Mouse (Mus musculus) thymus, postnatal 0 days (tissue): ENCODE data around the gene Spata7. TPM values are rescaled to one million over a fixed set of nuclear protein-coding genes. Genes with fewer than 3 reads are reported as not detected.
A peak's percentile ranks its signal among the peaks of the same experiment; 100 is the strongest.

Experiments used
- DNase-seq: peaks from one replicate; pipeline ENCODE4 v3.0.0-alpha.2; 2015; ENCODE audit warnings: low spot score
- polyA plus RNA-seq: library from polyadenylated mRNA; unstranded; fragments of >200 nt; fragmentation: Nextera tagmentation; extraction: Ambion mirVana; gene quantifications from 2 replicates; pipeline ENCODE4 v1.2.1, GENCODE M21; 2015

Spata7 gene
- polyA plus RNA-seq, 1 experiment from 2014 or later, result 5.6 TPM

DNA sequence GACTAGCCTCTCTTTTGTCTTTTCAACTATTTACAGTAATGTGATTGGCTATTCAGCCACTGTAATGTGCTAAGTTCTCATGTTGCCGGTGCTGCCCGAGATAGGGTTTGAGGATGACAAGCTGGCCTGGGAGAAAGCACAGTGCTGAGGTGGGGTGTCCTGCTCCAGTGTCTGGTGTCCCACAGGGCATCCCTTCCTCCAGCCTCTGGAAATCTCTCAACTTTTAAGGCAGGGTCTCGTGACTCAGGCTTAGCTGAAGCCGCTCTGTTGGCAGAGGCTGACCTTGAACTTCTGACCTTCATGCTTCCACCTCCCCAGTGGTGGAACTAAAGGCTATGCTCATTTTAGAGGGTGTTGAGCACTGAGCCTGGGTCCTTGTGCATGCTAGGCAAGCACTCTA, 42.5 kb downstream of the Spata7 start:
- no peak for DNase-seq

DNA sequence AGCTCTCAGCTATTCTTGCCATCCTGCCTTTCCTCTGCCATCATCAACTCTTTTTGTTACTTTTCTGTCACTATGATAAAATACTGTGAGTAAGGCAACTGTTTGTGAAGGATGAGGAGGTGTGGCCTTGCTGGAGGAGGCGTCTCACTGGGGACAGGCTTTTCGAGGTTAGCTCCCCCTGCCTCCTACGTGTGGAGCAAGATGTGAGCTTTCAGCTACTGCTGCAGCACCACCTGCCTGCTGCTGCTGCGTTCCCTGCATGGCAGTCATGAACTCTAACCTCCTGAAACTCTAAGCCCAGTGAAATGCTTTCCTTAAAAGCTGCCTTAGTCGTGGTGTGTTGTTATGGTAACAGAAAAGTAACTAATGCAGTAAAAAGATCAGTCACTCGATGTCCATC, 45.9 kb downstream of the Spata7 start:
- no peak for DNase-seq

DNA sequence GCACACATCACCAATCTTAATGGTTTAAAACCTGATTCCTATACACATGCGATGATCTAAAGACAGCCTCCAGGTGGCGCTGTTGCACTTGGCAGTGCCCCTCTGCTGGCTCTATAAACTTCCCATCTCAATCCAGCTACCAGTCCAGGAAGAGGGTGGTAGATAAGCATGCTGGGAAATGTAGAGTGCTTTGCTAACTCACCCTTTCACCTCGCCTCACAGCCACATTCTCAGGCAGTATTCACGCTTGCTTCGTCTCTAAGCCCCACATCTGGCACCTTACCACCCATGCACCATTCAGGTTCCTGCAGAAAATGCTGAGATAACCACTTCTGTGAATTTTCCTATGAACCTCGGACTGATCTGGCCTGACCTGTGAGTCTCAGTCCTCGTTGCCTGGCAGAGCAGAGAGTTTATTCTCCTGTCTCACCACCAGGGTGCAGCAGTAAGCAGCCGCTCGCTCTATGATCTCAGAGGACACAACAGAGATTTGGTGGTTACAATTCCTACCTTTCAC, 46.7 kb downstream of the Spata7 start:
- peak; percentile 86 for DNase-seq

DNA sequence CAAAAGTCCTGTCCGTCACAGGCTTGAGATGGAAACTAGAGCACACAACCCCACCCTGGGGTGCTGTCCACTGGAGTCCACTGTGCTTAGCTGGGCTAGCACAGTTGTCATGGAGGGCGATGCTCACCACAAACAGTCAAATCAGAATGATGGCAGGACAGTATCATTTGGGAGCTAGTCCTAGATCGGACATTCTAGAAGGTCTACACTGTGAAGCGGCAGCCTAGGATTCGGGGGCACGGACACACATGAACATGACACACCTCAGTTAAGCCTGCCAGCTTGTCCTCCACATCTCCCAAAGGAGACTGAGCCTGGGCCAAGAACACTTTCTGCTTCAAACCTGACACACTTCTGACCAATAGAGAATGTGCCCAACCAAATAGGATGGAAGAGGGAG, 48.9 kb downstream of the Spata7 start:
- DNase-seq, result no peak

DNA sequence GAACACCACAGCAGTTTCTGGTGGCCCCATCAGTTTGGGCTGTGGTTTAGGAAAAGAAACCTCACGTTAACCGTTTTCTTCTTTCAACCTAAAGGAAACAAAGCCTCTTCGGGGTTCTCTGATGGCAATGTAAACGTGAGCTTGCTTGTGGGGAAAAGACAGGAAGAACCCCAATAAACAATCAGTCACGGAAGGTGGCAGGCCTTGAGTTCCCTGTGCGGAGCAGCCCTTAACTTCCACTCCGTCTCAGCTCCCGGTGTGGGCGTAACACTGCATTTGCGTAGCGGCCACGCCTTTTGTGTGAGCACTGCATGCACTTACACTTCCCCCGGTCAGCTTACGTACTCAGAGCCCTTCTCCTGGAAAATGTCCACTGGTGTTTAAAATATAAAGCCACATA, 49.4 kb downstream of the Spata7 start:
- DNase-seq, result peak; percentile 71

DNA sequence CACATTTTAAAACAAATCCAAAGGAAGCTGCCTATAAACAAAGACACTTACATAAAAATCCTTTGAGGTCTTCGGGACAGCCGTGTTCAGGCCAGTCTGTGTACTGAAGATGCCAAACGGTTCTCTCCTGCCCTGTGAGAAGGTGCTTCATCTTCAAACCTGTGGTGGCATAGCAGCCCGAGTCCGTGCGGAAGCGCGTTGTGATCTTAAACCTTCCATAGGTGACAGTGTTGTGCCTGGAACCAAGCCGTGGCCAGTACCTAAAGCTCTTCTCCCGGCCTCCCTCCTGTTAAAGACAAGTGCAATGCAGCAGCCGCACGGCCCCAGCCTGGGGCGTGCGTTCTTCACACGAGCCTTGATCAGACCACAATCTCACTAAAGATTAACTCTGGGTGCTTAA, 51.9 kb downstream of the Spata7 start:
- no peak for DNase-seq

DNA sequence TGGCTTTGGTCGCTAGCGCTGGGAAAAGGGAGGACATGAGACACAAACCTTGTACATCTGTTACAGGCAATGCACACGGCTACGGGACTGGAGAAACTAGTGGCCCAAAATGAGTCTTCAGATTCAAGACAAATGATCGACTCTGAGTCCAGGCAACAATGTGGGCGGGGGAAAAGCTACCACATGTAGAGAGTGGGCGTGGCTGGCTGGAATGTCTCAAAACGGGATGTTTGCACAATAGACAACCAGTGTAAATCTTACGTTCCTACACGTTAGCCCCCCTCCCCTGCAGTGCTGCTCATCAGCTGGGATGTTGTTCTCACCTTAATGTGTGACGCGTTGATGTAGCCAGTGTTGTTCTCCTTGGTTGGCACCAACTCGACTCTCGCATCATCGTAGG, 54.2 kb downstream of the Spata7 start:
- DNase-seq, result no peak

DNA sequence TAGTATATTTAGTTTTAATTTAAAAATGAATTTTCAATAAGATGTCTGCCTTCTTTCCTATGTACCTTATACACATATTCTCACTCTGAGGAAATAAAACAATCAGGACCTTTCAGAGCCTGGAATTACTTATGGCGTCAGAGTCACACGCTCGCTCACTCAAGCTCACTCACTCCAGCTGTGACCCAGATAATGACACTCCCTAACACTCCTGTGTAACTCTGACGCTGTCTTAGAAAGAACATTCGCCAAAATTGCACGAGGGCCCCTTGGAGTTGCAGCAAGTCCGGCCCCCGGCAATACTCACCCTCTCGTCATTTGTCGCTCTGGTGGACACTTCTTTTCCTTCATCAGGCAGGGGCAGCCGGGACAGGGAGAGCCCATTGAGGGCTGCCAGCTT, 55.2 kb downstream of the Spata7 start:
- peak; percentile 41 for DNase-seq

DNA sequence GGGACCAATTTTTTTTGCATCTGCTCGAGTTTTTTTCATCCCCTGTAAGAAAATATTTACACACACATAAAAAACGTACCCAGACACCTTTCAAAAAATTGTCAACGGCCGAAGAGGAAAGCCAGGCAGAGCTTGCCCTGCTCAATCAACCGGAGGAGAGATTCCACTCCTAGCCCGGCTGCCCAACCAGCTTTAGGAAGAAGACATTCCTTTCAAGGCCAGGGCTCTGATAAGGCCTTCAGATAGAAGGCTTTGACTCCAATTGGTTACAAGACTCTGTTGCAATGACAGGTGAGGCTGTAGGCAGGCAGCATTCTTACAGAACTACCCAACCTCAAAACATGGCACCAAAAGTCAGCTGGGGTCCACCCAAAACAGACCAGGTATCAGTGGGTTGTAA, 55.6 kb downstream of the Spata7 start:
- no peak for DNase-seq

DNA sequence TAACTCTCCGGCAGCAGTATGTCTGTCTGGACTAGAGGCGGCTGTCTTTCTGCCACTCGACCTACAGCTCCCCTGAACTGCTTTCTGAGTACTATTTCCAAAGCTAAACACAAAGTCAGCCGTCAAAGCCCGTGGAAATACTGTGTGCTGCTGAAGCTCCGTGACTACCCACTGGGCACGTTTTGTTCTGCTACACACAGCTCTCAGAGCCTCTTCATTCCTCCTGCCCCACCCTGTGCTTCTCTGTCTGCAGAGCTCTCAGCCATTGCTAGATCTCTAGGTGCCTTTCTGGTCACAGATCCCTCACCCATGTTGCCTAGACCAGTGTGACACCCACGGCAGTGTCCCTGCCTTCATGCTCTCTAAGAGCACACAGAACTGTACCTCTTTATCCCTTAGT, 62.3 kb downstream of the Spata7 start:
- no peak for DNase-seq

DNA sequence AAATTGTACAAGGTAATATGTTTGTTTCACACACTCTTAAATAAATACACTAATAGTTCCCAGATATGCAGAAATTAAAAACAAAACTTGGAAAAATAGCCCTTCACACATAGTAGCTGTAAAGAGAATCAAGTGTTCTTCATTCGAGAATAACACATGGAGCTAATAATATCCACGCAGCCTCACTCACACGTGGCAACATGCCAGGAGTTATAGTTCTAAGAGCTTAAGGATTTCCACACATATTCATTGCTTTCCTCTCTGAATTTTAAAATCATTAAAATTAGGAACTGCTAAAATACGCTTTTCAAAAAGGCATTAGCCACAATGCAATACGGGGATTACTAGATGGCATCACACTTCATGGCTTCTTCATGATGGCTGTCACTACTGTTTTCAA, 69.2 kb downstream of the Spata7 start:
- no peak for DNase-seq

DNA sequence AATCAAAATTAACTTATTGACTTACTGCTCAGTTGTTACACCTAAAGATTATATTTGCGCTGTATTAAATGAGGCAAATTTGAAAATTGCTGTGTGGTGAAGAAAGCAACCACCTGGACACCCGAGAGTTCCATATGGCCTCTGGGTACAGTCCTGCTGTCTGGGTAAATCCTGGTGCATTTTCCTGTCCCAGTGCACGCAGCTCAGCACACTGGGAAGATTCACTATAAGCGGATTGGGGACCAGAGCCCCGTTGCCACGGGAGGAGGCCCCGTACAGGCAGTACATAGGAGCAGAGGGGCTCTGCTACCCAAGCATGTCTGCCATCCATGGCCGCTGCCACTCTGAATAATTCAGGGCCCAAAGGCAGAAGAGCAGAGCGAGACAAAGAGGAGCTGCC, 73.6 kb downstream of the Spata7 start:
- no peak for DNase-seq

DNA sequence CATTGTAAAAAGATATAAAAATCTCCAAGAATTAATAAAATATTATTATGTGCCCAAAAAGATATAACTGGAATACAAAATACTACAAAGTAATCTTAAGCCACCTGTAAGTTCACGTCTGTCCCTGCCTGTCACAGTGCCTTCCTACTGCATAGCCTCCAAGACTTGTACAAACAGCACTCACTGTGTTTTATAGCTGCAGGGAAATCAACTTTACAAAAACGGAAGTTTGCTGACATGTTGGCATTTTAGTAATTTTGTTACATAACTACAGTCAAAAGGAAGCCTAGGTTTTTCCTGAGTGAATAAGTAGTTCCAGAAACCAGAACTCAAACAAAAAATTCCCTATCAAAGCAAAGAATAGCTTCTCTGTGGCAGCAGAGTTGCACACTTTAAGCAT, 75.6 kb downstream of the Spata7 start:
- no peak for DNase-seq

DNA sequence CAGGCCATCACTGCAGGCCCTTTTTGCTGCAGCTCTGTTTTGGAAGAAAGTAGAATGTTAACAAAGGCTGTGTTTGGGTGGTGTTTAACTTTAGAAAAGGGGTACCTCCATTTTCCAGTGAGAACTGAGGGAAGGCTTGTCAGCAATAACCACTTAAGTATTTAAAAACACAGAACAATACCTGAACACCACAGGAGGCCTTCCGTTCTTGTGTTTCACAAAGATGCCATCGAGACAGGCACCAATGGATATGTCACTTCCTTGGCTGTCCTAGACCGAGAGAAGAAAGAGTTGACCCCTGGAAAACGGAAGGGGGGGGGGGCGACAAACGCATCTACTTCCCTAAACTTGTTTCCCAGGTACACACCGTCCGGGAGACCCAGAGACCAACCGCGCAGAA, 76.0 kb downstream of the Spata7 start:
- DNase-seq, result no peak

DNA sequence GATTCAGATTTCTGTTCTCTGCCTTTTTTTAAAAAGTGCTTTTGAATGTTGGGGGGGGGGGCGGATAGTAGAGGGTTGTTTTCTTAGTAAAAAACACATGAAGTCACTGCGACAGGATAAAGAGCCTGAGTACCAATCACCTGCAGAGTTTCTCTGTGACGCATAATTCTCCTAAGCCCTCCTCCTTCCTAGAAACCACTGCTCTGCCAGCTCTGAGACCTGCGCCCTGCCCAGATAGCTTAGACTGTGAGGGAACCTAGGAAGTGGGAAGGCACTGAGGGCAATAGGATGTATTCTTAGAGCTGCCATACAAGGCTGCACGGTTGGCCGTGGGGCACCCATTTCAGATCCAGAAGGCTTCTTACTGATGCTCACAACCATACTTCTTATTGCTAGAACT, 84.9 kb downstream of the Spata7 start:
- DNase-seq, result no peak

DNA sequence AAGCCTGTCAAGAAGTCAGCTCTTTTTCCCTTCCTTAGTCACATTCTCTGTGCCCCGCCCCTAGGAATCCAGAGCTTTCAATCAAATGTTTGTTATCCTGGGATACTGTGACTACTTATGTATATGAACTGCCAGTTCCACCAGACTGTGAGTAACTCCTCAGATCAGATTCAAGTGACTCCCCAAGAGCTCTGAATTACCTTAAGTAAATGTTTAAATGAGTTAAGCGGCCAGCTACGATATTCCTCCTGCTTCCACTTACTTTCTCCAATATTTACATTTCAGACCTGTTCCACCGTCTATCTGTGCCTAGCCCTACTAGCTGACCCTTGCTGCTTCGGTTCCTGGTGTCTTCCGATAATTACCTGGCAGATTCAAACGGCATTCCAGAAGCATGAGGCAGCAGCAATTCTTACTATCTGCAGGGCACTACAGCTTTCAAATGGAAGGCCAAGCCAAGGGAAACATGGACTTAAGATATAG, 85.7 kb downstream of the Spata7 start:
- no peak for DNase-seq

DNA sequence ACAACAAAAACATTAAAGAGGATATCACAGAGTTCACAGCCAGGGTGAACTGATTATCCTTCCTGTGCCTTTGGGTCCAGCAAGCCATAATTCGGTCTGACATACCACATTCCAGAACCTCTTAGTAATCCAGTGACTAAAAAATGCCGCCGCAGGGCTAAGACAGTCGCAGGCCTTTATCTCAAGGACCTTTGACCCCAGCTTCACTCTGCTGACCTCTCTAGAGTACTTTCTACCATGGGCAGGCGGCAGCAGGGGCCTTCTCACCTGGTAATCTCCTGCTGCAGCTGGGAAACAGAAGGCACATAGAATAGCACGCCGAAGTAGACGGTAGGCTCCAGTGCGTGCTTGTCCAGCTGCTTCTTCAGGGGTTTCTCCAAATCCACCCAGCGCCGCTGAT, 86.8 kb downstream of the Spata7 start:
- no peak for DNase-seq

DNA sequence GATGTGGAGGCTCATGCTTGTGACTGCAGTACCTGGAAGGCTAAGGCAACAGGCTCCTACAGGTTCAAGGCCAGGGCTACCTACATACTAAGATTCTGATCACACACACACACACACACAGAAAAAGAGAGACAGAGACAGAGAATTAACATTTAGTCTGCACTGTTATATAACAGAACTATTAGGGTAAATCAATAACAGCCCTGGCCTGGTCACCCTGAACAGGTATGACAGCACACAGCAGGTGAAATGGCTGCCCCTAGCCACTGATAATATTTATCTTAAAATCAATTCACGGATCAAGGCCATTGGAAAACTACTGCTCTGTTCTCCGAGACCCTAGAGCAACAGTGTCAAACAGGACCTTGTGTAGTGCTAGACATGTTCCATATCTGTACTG, 88.2 kb downstream of the Spata7 start:
- DNase-seq, result no peak

Other genes starting within 250 kb of the Spata7 start
- 0.10 and 0.18 TPM in 2 replicates for gene Kcnk10, start 49.8 kb upstream of the Spata7 start, polyA plus RNA-seq
- 1.4 and 1.6 TPM in 2 replicates for gene Ptpn21, start 109.2 kb downstream of the Spata7 start, polyA plus RNA-seq
- gene Zc3h14, start 118.8 kb downstream of the Spata7 start, polyA plus RNA-seq, result 96.2 and 101 TPM in 2 replicates